Mouse (Mus musculus) regulatory T cell (primary cell): ENCODE data around the gene Egfl7.

ENCODE experiments used
- in situ Hi-C: fragments of 300-600 bp; cut with MboI, MseI; formaldehyde crosslinking; loops from one replicate; pipeline ENCODE4 v1.15.1; 2025; ENCODE audit warnings: high pct_unique_total_duplicates

Egfl7 gene

DNA sequence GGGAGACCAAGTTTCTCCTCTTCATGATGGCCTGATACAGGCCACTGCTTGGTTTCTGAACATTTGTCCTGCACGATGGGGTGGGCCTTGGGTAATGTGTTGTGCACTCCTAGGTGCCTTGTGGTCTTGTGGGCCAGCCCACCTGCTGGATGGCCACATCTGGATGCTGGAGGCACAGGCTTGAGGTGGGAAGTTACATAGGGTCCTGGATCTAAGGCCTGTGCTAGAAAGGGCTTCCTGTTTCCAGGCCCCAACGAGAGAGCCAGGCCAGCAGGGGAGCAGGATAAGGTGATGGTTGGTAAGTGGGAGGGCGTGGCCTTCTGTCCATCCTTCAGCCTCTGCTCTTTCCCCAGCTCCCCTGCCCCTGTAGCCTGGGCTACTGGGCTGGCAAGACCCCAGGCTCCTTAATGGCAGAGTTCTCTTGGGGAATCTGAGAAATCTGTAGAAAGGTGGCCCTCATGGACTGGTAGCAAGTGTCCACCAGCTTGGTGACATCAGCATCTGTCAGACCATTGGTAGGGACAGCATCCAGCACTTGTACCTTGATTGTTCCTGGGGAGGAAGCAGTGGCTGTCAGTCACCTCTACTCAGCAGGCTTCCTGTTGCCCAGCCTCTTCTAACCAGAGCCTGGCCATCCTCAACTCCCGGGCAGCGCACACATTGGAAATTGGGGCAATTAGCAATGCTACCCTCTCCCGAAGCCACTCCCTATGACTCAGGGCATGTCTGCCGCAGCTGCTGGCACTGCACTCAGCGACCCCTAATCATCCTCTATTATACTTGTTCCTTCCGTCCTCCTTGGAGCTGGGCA lies 13.6 kb downstream of the Egfl7 start:
- in situ Hi-C loops, result no loop called here

- in situ Hi-C loops, result no loop called here
Observed at GRCm38 (mm10) chr2:26594022-26594346, 14.2 kb downstream of the Egfl7 start.

GRCm38 (mm10) chr2:26594461-26594933 lies 14.7 kb downstream of the Egfl7 start:
- in situ Hi-C loops, result no loop called here

- in situ Hi-C loops, result no loop called here
Observed at GRCm38 (mm10) chr2:26594934-26595724, 15.3 kb downstream of the Egfl7 start.

DNA sequence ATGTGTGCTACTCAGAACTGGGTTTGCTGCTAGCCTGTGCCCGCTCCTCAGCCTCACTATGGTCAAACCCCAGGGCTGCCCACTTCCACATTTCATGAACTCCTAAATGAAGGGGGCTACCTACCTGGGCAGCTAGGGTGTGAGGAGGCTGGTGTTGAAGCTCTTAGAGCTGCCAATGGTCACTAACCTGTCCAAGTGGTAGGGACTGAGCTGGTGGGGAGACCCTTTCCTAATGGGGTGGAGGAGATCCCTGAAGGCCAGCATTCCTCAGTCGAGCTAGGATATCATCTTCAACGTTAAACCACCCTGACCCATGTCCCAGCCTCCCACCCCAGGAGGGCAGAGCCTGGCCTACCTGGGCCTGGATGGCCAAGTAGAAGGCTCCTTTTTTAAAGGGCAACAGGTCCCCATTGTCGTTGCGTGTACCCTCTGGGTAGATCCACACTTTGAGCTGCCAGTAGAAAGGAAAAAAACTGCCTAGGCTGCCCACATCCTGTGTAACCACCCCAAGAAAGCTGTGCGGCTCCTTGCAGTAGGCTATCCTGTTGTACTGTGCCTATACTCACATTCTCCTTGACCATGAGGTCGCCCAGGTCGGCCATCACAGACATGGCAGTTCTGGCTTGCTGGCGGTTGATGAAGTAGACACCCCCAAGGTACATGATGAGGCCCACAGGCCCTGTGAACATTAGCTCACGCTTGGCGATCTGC lies 16.1 kb downstream of the Egfl7 start:
- in situ Hi-C loops, result no loop called here

DNA sequence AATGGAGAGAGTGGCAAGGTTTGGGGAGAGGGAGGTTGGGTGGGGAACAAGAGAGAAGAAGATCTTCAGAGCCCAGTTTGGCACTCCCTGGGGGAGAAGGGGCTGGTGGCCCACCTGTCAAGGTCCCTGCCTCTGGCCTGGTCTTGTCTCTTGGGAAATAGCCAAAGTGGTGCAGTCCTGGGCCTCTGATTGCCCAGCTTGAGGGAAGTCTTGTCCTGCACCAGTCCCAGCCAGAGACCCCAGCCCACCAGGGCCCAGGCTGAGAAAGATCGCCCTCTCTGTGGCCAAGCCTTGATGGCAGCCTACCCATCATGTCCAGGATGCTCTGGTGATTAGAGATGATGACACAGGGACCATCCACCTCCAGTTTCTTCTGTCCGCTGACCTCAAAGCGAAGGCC lies 17.1 kb downstream of the Egfl7 start:
- in situ Hi-C loops, result no loop called here

- in situ Hi-C loops, result no loop called here
Observed at GRCm38 (mm10) chr2:26597810-26598209, 18.0 kb downstream of the Egfl7 start.

- in situ Hi-C loops, result no loop called here
Observed at GRCm38 (mm10) chr2:26598462-26598861, 18.6 kb downstream of the Egfl7 start.

DNA sequence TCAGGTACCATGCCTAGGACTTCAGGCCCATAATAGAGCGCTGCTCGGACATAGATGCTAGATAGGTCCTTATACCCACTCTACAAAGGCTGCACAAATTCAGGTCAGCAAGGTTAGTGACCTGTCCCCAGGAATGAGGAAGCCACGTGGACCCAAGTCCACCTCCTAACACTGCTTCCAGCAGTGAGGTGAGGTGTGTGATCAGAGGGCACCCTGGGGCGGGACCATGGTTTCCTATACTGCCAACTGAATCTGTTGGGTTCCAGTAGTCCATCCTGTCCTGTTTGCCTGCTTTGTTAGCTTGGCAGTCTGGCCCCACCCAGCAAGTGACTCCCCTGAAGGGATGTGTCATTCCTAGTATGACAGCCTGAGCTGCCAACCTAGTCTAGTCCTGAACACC lies 20.2 kb downstream of the Egfl7 start:
- in situ Hi-C loops, result no loop called here

- in situ Hi-C loops, result no loop called here
Observed at GRCm38 (mm10) chr2:26600664-26601063, 20.9 kb downstream of the Egfl7 start.

DNA sequence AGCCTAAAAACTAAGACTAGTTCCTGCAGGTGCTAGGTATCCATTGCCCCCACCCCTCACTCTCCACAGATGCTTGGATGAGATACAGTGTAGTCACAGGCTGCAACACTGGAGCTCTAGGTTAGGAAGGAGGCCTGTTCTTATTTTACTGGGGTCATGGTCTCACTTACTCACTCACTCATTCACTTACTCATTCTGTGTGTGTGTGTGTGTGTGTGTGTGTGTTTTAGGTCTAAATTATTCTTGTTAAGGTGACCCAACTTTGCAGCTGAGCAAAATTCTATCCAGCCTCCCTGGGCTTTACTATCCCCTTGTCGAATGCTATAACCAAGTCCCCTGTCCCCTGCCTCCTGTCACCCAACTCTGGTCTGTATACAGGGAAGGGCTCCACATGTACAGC lies 21.8 kb downstream of the Egfl7 start:
- in situ Hi-C loops, result no loop called here

DNA sequence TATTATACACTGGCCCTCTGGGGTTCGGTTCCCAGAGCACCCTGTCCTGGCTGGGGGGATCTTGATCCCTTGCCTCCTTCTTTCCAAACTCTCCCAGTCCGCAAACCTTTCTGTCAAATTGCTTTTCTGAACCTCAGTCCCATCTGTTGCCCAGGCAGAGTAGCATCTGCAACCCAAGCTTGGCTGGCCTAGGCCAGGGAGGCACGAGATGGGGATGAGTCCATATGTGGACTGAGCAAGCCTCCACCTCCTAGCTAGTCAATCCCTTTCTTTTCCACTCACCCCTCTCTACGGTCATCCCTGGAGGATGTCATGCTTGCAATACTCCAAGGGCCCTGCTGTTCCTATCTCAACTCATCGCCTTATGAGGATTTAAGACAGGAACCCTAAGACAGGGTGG lies 22.8 kb downstream of the Egfl7 start:
- in situ Hi-C loops, result no loop called here

DNA sequence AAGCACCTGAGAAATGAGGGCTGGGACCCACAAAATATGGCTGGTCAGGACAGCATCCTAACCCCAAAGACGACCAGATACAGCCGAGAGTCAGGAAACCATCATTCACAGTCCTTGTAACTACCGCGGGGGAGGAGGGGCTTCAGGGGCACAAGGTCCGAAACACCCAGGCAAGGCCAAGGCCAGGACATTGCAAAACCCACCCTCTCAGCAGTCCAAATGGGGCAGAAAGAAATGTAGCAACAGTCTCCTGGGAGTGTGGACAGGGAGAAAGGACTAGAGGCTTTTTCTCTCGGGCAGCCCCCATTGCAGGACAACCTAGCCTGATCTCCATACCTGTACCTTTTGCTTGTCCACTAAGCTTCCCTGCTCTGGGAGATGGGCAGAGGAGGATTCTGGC lies 23.3 kb downstream of the Egfl7 start:
- in situ Hi-C loops, result no loop called here

DNA sequence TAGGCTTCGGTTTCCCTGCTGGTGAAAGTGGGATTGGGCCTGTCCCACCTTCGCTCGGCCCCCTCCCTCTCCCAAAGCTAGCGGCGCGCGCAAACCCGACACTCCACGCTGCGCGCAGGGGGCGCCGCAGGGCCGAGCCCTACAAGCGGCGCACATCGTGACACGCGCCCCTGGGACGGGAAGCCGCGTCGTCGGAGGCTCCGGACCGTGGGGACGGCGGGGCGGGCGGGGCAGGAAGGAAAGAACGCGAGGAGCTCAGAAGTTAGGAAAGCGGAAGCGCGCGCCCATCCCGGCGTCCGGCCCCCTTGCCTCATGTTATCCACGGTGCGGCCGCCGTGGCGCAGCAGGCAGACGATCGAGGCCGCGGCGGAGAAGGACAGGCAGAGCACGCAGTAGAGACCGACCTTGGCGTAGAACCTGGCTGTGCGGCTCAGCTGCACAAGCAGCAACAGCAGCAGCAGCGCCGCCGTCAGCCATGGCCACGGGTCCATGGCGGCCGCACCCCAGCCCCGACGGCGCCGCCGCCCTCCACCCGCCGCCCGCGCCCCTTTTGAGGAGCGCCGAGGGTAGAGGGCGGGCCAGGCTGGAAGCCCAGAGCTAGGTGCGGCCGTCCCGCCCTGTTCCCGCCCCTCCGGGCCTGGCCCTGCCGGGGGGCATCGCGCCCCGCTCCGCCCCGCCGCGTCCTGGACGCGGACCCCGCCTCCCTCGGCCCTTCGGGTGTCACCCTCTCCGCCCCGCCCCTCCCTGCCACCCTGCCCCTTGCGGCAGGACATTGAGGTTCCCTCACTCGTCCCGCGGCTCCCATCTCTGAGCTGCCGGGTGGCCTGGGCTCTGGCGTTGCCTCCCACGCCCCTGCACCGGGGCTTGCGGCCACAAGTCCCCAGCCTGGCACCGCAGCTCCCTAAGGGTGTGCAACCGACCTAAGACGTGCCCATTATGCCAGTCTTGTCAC lies 24.2 kb downstream of the Egfl7 start, which contains the start of gene Agpat2:
TSS of gene Agpat2 (minus strand) at position 698 of the 952 bp plus-strand sequence.
- in situ Hi-C loops, result no loop called here

DNA sequence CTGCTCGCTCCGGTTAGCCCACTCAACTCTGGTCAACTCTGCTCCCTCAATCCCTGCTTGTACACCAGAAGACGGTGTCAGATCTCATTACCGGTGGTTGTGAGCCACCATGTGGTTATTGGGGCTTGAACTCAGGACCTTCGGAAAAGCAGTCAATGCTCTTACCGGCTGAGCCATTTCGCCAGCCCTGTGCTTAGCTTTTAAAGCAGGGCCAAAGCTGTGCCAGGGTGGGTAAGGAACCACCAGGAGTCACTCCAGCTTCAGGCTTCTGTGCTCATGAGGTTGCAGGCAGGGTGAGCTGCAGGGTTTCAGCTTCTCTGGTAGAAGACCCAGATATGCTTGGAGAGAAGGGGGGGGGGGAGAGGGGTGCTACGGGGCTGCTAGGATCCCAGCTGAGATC lies 25.5 kb downstream of the Egfl7 start:
- in situ Hi-C loops, result no loop called here

DNA sequence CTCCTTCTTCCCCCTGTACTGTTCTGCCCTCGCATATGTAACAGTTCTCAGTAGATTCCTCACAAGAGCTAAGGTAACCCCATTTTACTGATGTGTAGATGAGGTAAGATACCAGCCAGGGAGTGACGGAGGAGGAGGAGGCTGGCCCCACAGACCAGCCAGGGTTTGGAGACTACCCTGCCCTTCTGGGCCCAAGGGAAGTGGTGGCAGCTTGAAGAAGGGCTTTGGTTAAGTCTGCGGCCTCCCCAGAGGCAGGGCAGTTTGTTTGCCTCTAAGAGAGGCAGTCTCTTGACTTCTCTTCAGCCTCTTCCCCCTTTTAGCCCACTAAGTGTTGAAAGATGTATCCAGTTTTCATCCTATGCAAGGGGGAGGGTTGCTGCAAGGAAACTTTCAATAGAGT lies 26.8 kb downstream of the Egfl7 start:
- in situ Hi-C loops, result no loop called here

DNA sequence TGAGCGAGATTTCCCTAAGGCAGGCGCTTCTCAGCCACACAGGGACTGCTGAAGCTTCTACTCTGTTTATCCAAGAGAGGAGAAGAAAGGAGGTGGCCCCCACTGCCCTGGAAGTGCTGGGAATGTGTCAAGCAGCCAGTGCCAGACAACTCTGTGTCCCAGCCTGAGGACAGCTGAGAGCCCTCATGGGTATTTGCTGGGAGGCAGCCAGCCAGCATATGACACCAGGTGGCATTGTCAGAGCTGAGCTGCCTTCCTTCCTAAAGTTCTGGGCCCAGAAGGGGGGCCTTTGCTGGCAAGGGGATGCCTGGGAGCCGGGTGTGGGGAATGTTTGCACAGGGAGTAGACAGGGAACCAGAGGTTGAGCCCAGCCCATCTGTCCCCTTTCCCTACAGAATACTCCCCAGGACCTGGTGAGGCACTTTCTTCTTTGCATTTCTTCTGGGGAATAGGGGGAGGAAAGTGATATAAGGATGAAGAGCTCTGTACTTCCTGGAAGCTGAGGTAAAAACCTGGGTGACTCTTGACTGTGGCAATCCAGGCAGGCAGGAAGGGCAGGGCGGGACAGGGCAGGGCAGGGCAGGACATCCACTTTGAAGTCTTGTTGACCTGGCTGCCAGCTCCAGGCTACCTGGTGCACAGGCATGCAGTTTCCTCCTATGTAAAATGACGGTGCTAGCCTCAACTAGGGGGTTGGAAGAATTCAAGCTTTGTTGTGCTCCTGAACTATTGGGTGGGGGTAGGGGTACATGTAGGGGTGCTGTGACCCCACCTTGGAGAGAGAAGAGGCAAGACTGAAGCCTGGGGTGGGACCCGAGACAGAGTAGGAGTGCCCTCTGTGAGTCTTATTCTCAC lies 27.5 kb downstream of the Egfl7 start:
- in situ Hi-C loops, result no loop called here

- in situ Hi-C loops, result no loop called here
Observed at GRCm38 (mm10) chr2:26608781-26609180, 29.0 kb downstream of the Egfl7 start.

- in situ Hi-C loops, result no loop called here
Observed at GRCm38 (mm10) chr2:26609261-26609661, 29.4 kb downstream of the Egfl7 start.

DNA sequence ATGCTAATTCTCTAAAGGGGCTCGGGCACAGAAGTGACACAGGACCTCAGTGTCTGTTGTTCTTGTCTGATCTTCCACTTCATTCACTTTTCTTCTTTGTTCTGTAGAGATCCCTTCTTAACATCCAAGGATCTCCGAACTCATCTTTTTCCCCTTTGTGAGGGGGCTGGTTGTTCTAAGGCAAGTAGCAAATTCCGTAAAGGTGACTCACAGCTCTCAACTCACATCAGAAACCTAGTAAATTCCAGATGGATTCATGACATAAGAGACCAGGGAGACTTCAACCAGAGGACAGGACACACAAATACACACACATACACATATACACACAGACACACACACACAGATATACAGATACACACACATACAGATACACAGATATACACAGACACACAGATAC lies 30.7 kb downstream of the Egfl7 start:
- in situ Hi-C loops, result no loop called here
